Mouse (Mus musculus) embryo, embryonic 11.5 days (tissue): ENCODE data around the gene Ptprh.

ENCODE experiments used
- DNase-seq: peaks from one replicate; pipeline ENCODE4 v3.0.0-alpha.2; 2012; ENCODE audit warnings: low read depth, low spot score

Gene Ptprh

GRCm38 (mm10) chr7:4502421-4503090 is 101.3 kb downstream of the Ptprh start:
- no peak for DNase-seq

DNA sequence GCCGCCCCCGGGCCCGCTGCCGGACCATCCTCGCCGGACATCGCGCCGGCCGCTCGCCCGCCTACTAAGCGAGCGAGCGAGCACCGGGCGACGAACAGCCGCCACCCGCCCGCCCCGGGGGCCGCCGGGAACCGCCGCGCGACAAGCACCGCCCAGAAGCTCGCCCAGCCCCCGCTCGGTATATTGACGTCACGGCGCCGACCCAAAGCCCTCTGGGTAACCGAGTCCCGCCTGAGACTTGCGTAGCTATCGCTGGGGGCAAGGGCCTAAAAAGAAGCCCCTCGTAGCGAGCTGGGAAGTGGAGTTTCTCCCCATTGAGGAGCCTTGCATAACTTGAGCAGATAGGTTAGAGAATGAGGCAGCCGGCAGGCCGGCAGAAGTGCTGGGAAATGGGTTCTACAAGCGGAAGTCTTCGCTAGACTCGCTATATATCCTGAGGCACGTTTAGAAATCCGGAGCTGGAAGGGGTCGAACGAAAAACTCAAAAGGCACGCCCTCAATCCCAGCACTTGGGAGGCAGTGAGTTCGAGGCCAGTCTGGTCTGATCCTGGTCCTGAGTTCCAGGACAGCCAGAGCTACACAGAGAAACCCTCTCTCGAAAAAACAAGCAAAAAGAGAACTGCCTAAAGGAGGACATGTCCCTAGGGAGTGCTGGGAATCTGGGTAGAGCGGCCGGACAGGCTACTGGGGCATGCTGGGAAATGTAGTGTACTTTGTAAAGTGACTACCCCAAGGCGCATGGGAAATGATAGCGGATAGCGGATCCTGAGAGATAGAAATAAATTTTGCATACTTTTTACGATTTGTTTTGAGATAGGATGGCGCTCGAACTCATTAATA is 102.1 kb downstream of the Ptprh start, which contains the start of gene Ppp1r12c:
Gene Ppp1r12c, minus strand, starts transcription at position 123 of the 840 bp plus-strand sequence.
- DNase-seq, result peak; percentile 86

GRCm38 (mm10) chr7:4500892-4501471 is 102.9 kb downstream of the Ptprh start:
- no peak for DNase-seq

GRCm38 (mm10) chr7:4499034-4499433 is 104.8 kb downstream of the Ptprh start:
- DNase-seq, result no peak
